Mouse (Mus musculus): ENCODE data around the gene Adamts20. TPM values are rescaled to one million over a fixed set of nuclear protein-coding genes. Genes with fewer than 3 reads are reported as not detected.

Adamts20 gene
- polyA plus RNA-seq, 1 experiment from 2014 or later, result 5.4 TPM

- Histone ChIP-seq H3K9me3 (ENCODE audit: control insufficient read depth, low read depth, low read length) (no peaks in the 10 kb centered on the region), H3K36me3 (ENCODE audit: control insufficient read depth, insufficient read depth, low read length) (no peaks in the 10 kb centered on the region), H3K4me1 (ENCODE audit: control insufficient read depth, insufficient read depth, low read length) (no peaks in the 10 kb centered on the region), H3K4me2 (replicated peaks; ENCODE audit: low read depth, low read length) (no peak overlapping the region; the same call in 1 of the 2 replicates), H3K27ac (ENCODE audit: low read length) (no peak overlapping the region), H3K9ac (replicated peaks; ENCODE audit: low read depth, low read length) (no peak overlapping the region), H3K4me3 (ENCODE audit: low read depth, low read length) (no peak overlapping the region), H3K27me3 (ENCODE audit: control insufficient read depth, insufficient read depth, low read length) (no peaks in the 10 kb centered on the region)
- no peak for ATAC-seq (ENCODE audit: insufficient number of reproducible peaks, insufficient read depth, low FRiP score, low read depth)
- WGBS, result 55% methylated on average over 9 of the region's 9 CpGs
Observed at GRCm38 (mm10) chr15:94461166-94461565, 4.1 kb downstream of the Adamts20 start.

- Histone ChIP-seq H3K4me2 (replicated peaks; ENCODE audit: low read depth, low read length) (no peak overlapping the region), H3K27me3 (ENCODE audit: control insufficient read depth, insufficient read depth, low read length) (no peaks in the 10 kb centered on the region), H3K9ac (replicated peaks; ENCODE audit: low read depth, low read length) (no peak overlapping the region), H3K4me1 (ENCODE audit: control insufficient read depth, insufficient read depth, low read length) (no peaks in the 10 kb centered on the region), H3K36me3 (ENCODE audit: control insufficient read depth, insufficient read depth, low read length) (no peaks in the 10 kb centered on the region), H3K27ac (ENCODE audit: low read length) (no peak overlapping the region), H3K9me3 (ENCODE audit: control insufficient read depth, low read depth, low read length) (no peaks in the 10 kb centered on the region), H3K4me3 (ENCODE audit: low read depth, low read length) (no peak overlapping the region)
- WGBS, result 67% methylated on average over 18 of the region's 18 CpGs
- no peak for ATAC-seq (ENCODE audit: insufficient number of reproducible peaks, insufficient read depth, low FRiP score, low read depth)
Observed at GRCm38 (mm10) chr15:94457636-94458390, 7.4 kb downstream of the Adamts20 start.

- H3K36me3 ChIP-seq (ENCODE audit: control insufficient read depth, insufficient read depth, low read length), result no peaks in the 10 kb centered on the region
- no peak overlapping the region for H3K4me3 ChIP-seq (ENCODE audit: low read depth, low read length)
- H3K9ac ChIP-seq (replicated peaks; ENCODE audit: low read depth, low read length), result no peak overlapping the region
- H3K9me3 ChIP-seq (ENCODE audit: control insufficient read depth, low read depth, low read length), result no peaks in the 10 kb centered on the region
- ATAC-seq (ENCODE audit: insufficient number of reproducible peaks, insufficient read depth, low FRiP score, low read depth), result no peak
- no peak overlapping the region for H3K27ac ChIP-seq (ENCODE audit: low read length)
- 65% methylated on average over 5 of the region's 5 CpGs for WGBS
- no peak overlapping the region for H3K4me2 ChIP-seq (replicated peaks; ENCODE audit: low read depth, low read length)
- H3K4me1 ChIP-seq (ENCODE audit: control insufficient read depth, insufficient read depth, low read length), result no peaks in the 10 kb centered on the region
- no peaks in the 10 kb centered on the region for H3K27me3 ChIP-seq (ENCODE audit: control insufficient read depth, insufficient read depth, low read length)
Observed at GRCm38 (mm10) chr15:94452848-94453247, 12.4 kb downstream of the Adamts20 start.

- Histone ChIP-seq H3K4me1 (ENCODE audit: control insufficient read depth, insufficient read depth, low read length) (no peaks in the 10 kb centered on the region), H3K27ac (ENCODE audit: low read length) (no peak overlapping the region), H3K27me3 (ENCODE audit: control insufficient read depth, insufficient read depth, low read length) (no peaks in the 10 kb centered on the region), H3K9me3 (ENCODE audit: control insufficient read depth, low read depth, low read length) (no peaks in the 10 kb centered on the region), H3K36me3 (ENCODE audit: control insufficient read depth, insufficient read depth, low read length) (no peaks in the 10 kb centered on the region), H3K4me2 (replicated peaks; ENCODE audit: low read depth, low read length) (no peak overlapping the region), H3K4me3 (ENCODE audit: low read depth, low read length) (no peak overlapping the region), H3K9ac (replicated peaks; ENCODE audit: low read depth, low read length) (no peak overlapping the region)
- WGBS, result 96% methylated on average over 8 of the region's 8 CpGs
- no peak for ATAC-seq (ENCODE audit: insufficient number of reproducible peaks, insufficient read depth, low FRiP score, low read depth)
Observed at GRCm38 (mm10) chr15:94451600-94451999, 13.6 kb downstream of the Adamts20 start.

DNA sequence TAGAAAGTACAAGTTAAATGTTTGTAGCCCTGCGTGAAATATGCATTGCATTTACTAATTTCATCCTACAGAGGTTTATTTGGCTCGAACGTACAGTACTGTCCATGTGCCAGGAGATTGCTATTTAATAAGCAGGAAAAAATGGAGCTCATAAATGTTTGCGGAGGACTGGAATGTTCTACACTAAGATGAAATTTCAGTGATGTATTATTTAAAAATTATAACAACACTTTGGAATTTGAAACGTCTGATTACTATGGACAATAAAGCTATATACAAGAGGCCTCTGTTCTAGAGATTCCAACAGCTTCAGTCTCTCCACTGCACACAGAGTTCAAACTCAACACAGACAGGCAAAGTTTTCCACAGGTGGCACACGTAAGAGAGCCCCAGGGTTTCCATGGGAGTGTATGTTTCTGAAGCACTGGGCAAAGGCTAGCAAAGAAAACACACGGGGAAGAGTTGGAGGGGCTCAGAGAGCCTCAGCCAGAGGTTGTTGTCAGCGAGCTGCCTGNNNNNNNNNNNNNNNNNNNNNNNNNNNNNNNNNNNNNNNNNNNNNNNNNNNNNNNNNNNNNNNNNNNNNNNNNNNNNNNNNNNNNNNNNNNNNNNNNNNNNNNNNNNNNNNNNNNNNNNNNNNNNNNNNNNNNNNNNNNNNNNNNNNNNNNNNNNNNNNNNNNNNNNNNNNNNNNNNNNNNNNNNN is 20.6 kb downstream of the Adamts20 start:
- Histone ChIP-seq H3K27ac (ENCODE audit: low read length) (peak overlapping the region; percentile 55), H3K4me1 (ENCODE audit: control insufficient read depth, insufficient read depth, low read length) (peaks cover 15% of the 10 kb centered on the region), H3K4me3 (ENCODE audit: low read depth, low read length) (no peak overlapping the region), H3K27me3 (ENCODE audit: control insufficient read depth, insufficient read depth, low read length) (no peaks in the 10 kb centered on the region), H3K36me3 (ENCODE audit: control insufficient read depth, insufficient read depth, low read length) (no peaks in the 10 kb centered on the region), H3K9ac (replicated peaks; ENCODE audit: low read depth, low read length) (no peak overlapping the region), H3K4me2 (replicated peaks; ENCODE audit: low read depth, low read length) (no peak overlapping the region), H3K9me3 (ENCODE audit: control insufficient read depth, low read depth, low read length) (no peaks in the 10 kb centered on the region)
- 29% methylated on average over 8 of the region's 8 CpGs for WGBS
- ATAC-seq (ENCODE audit: insufficient number of reproducible peaks, insufficient read depth, low FRiP score, low read depth), result peak; percentile 57; the same call in 1 of the 2 replicates

GRCm38 (mm10) chr15:94444043-94444436 is 21.2 kb downstream of the Adamts20 start:
- no peaks in the 10 kb centered on the region for H3K36me3 ChIP-seq (ENCODE audit: control insufficient read depth, insufficient read depth, low read length)
- H3K4me3 ChIP-seq (ENCODE audit: low read depth, low read length), result no peak overlapping the region
- H3K27ac ChIP-seq (ENCODE audit: low read length), result peak overlapping the region; percentile 55
- no peak overlapping the region for H3K4me2 ChIP-seq (replicated peaks; ENCODE audit: low read depth, low read length)
- no peaks in the 10 kb centered on the region for H3K27me3 ChIP-seq (ENCODE audit: control insufficient read depth, insufficient read depth, low read length)
- no peak for ATAC-seq (ENCODE audit: insufficient number of reproducible peaks, insufficient read depth, low FRiP score, low read depth)
- H3K4me1 ChIP-seq (ENCODE audit: control insufficient read depth, insufficient read depth, low read length), result peaks cover 15% of the 10 kb centered on the region
- no peak overlapping the region for H3K9ac ChIP-seq (replicated peaks; ENCODE audit: low read depth, low read length)
- no peaks in the 10 kb centered on the region for H3K9me3 ChIP-seq (ENCODE audit: control insufficient read depth, low read depth, low read length)
- WGBS, result 59% methylated on average over 11 of the region's 11 CpGs

DNA sequence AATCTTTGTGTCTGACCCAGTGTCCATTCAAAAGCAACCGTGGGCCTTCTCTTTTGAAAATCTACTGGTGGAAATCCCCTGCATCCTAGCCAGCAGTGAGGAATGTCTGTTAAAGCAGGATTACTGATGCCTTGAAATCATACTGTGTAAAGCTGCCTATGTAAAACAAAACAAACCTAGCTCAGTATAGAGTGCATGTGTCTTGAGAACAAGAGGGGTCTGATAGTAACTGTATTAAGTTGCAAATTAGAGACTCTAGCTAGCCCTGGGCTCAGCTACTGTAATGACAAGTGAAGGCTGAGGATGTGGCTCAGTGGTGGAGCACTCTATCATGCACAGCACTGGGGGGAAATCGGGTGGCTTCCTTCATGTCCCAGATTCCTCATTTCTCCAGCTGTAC is 22.2 kb downstream of the Adamts20 start:
- Histone ChIP-seq H3K9me3 (ENCODE audit: control insufficient read depth, low read depth, low read length) (no peaks in the 10 kb centered on the region), H3K9ac (replicated peaks; ENCODE audit: low read depth, low read length) (no peak overlapping the region), H3K27me3 (ENCODE audit: control insufficient read depth, insufficient read depth, low read length) (no peaks in the 10 kb centered on the region), H3K4me3 (ENCODE audit: low read depth, low read length) (no peak overlapping the region), H3K36me3 (ENCODE audit: control insufficient read depth, insufficient read depth, low read length) (no peaks in the 10 kb centered on the region), H3K27ac (ENCODE audit: low read length) (peak overlapping the region; percentile 55; the same call in 1 of the 2 replicates), H3K4me2 (replicated peaks; ENCODE audit: low read depth, low read length) (no peak overlapping the region), H3K4me1 (ENCODE audit: control insufficient read depth, insufficient read depth, low read length) (peaks cover 15% of the 10 kb centered on the region)
- no peak for ATAC-seq (ENCODE audit: insufficient number of reproducible peaks, insufficient read depth, low FRiP score, low read depth)
- WGBS, result 39% methylated on average over 2 of the region's 2 CpGs

DNA sequence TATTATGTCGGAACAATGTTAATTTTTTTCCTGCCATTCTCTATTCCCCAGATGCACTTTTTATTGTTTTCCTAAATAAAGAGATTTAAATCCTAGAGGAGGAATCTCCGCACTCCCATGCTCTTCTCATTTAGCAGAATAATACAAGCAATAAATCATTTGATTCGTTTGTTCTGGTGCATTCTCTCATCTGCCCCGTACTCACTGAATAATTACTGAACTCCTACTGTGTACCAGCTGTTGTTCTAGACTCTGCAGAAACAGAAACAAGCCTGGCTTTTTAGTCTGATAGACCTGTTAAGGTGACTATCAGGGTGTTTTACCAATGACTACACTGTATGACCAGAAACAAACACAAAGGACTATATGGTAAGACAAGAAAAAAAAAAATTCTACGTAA is 29.7 kb downstream of the Adamts20 start:
- Histone ChIP-seq H3K9me3 (ENCODE audit: control insufficient read depth, low read depth, low read length) (no peaks in the 10 kb centered on the region), H3K36me3 (ENCODE audit: control insufficient read depth, insufficient read depth, low read length) (no peaks in the 10 kb centered on the region), H3K27ac (ENCODE audit: low read length) (no peak overlapping the region), H3K4me3 (ENCODE audit: low read depth, low read length) (no peak overlapping the region), H3K9ac (replicated peaks; ENCODE audit: low read depth, low read length) (no peak overlapping the region), H3K27me3 (ENCODE audit: control insufficient read depth, insufficient read depth, low read length) (no peaks in the 10 kb centered on the region), H3K4me1 (ENCODE audit: control insufficient read depth, insufficient read depth, low read length) (no peaks in the 10 kb centered on the region), H3K4me2 (replicated peaks; ENCODE audit: low read depth, low read length) (no peak overlapping the region)
- WGBS, result 77% methylated on average over 5 of the region's 5 CpGs
- ATAC-seq (ENCODE audit: insufficient number of reproducible peaks, insufficient read depth, low FRiP score, low read depth), result no peak
